Mouse (Mus musculus) MEL (cell line): ENCODE measurements around the gene Erbb2. TPM values are rescaled to one million over a fixed set of nuclear protein-coding genes. Genes with fewer than 3 reads are reported as not detected.

Experiments
- DNase-seq: peaks from one replicate; pipeline ENCODE4 v3.0.0; 2011; ENCODE audit warnings: low read depth, low spot score
- H3K27ac ChIP-seq: 2 replicates; pipeline ENCODE4 v1.5.1; 2012; ENCODE audit warnings: low read depth, mild to moderate bottlenecking, control low read depth, low read length, moderate library complexity; ENCODE audit not compliant: control insufficient read depth
- H3K27me3 ChIP-seq, 2 experiments: fragments of 150-350 bp in 1 of 2; sonication (generic) in 1 of 2; 2 replicates each; pipeline ENCODE4 v1.6.1; 2012; ENCODE audit warnings: low read length in 2 of 2, mild to moderate bottlenecking in 2 of 2, improper control_type of control experiment in 1 of 2, moderate library complexity in 1 of 2; ENCODE audit not compliant: insufficient read depth in 2 of 2, control insufficient read depth in 1 of 2
- H3K36me3 ChIP-seq, 2 experiments: 2 replicates each; pipeline ENCODE4 v1.6.1; 2012 to 2014; ENCODE audit warnings: low read length in 2 of 2, improper control_type of control experiment in 1 of 2, inconsistent platforms in 1 of 2, mild to moderate bottlenecking in 1 of 2; ENCODE audit not compliant: insufficient read depth in 2 of 2, control insufficient read depth in 1 of 2
- H3K4me1 ChIP-seq, 2 experiments: fragments of 150-350 bp in 1 of 2; sonication (generic) in 1 of 2; 2 replicates each; pipeline ENCODE4 v1.6.1; 2012; ENCODE audit warnings: low read length in 2 of 2, improper control_type of control experiment in 1 of 2, mild to moderate bottlenecking in 1 of 2; ENCODE audit not compliant: insufficient read depth in 2 of 2, control insufficient read depth in 1 of 2
- H3K4me3 ChIP-seq, 2 experiments: fragments of 150-350 bp in 1 of 2; sonication (generic) in 1 of 2; 2 replicates each; pipeline ENCODE4 v1.5.1; 2012; ENCODE audit warnings: low read depth in 2 of 2, low read length in 2 of 2, mild to moderate bottlenecking in 2 of 2, moderate library complexity in 2 of 2, control low read depth in 1 of 2, improper control_type of control experiment in 1 of 2; ENCODE audit not compliant: control insufficient read depth in 1 of 2, insufficient read depth in 1 of 2
- H3K79me2 ChIP-seq: 2 replicates; pipeline ENCODE4 v1.6.1; 2012; ENCODE audit warnings: mild to moderate bottlenecking, low read length, moderate library complexity; ENCODE audit not compliant: control insufficient read depth, poor library complexity, insufficient read depth
- H3K9ac ChIP-seq: 2 replicates; pipeline ENCODE4 v1.6.1; 2012; ENCODE audit warnings: low read depth, mild to moderate bottlenecking, control low read depth, low read length, moderate library complexity; ENCODE audit not compliant: control insufficient read depth, poor library complexity, severe bottlenecking
- H3K9me3 ChIP-seq: fragments of 150-350 bp; sonication (generic); replicated peaks from 2 replicates; pipeline ENCODE4 v1.6.1; 2012; ENCODE audit warnings: mild to moderate bottlenecking, low read length, improper control_type of control experiment, moderate library complexity; ENCODE audit not compliant: insufficient read depth
- CHD1 ChIP-seq: IDR thresholded peaks from 2 replicates; pipeline ENCODE4 v1.6.1; 2012; ENCODE audit warnings: low read depth, mild to moderate bottlenecking, inconsistent platforms, low read length, improper control_type of control experiment
- CHD2 ChIP-seq: IDR thresholded peaks from 2 replicates; pipeline ENCODE4 v1.6.1; 2011; ENCODE audit warnings: low read length, improper control_type of control experiment
- CTCF ChIP-seq, 3 experiments: IDR thresholded peaks in 2 of 3; conservative IDR thresholded peaks in 1 of 3; 2 replicates each; pipeline ENCODE4 v1.5.1; 2011 to 2012; ENCODE audit warnings: low read length in 3 of 3, low read depth in 2 of 3, mild to moderate bottlenecking in 2 of 3, improper control_type of control experiment in 1 of 3, inconsistent platforms in 1 of 3, mixed read lengths in 1 of 3, moderate library complexity in 1 of 3; ENCODE audit not compliant: control insufficient read depth in 1 of 3, insufficient read depth in 1 of 3, poor library complexity in 1 of 3, severe bottlenecking in 1 of 3
- GATA1 ChIP-seq: IDR thresholded peaks from 2 replicates; pipeline ENCODE4 v1.6.1; 2011; ENCODE audit warnings: low read depth, low read length, improper control_type of control experiment
- HCFC1 ChIP-seq: IDR thresholded peaks from 2 replicates; pipeline ENCODE4 v1.6.1; 2012; ENCODE audit warnings: low read depth, mild to moderate bottlenecking, inconsistent platforms, low read length, improper control_type of control experiment, moderate library complexity
- JUND ChIP-seq: IDR thresholded peaks from 2 replicates; pipeline ENCODE4 v1.6.1; 2011; ENCODE audit warnings: low read depth, mild to moderate bottlenecking, improper control_type of control experiment, low read length
- KAT2A ChIP-seq: conservative IDR thresholded peaks from 2 replicates; pipeline ENCODE4 v1.6.1; 2012; ENCODE audit warnings: low read depth, low read length, improper control_type of control experiment, inconsistent platforms
- MAFK ChIP-seq: IDR thresholded peaks from 2 replicates; pipeline ENCODE4 v1.6.1; 2011; ENCODE audit warnings: low read depth, mild to moderate bottlenecking, low read length, improper control_type of control experiment, borderline replicate concordance
- MAX ChIP-seq: IDR thresholded peaks from 2 replicates; pipeline ENCODE4 v1.6.1; 2011; ENCODE audit warnings: low read length, improper control_type of control experiment
- MAZ ChIP-seq: IDR thresholded peaks from 2 replicates; pipeline ENCODE4 v1.6.1; 2012; ENCODE audit warnings: low read depth, mild to moderate bottlenecking, inconsistent platforms, low read length, improper control_type of control experiment
- MXI1 ChIP-seq: IDR thresholded peaks from 2 replicates; pipeline ENCODE4 v1.6.1; 2011; ENCODE audit warnings: mild to moderate bottlenecking, low read depth, low read length, improper control_type of control experiment
- MYB ChIP-seq: IDR thresholded peaks from 2 replicates; pipeline ENCODE4 v1.6.1; 2011; ENCODE audit warnings: mild to moderate bottlenecking, low read depth, low read length, improper control_type of control experiment
- MYC ChIP-seq: IDR thresholded peaks from 2 replicates; pipeline ENCODE4 v1.6.1; 2011; ENCODE audit warnings: low read depth, mild to moderate bottlenecking, low read length, improper control_type of control experiment, moderate library complexity
- NELFE ChIP-seq: IDR thresholded peaks from 2 replicates; pipeline ENCODE4 v1.6.1; 2011; ENCODE audit warnings: low read depth, low read length, improper control_type of control experiment
- POLR2A ChIP-seq, 2 experiments: IDR thresholded peaks; 2 replicates each; pipeline ENCODE4 v1.6.1; 2011 to 2012; ENCODE audit warnings: low read length in 2 of 2, mild to moderate bottlenecking in 2 of 2, control low read depth in 1 of 2, improper control_type of control experiment in 1 of 2, low read depth in 1 of 2, moderate library complexity in 1 of 2; ENCODE audit not compliant: control insufficient read depth in 1 of 2, insufficient read depth in 1 of 2, poor library complexity in 1 of 2
- POLR2AphosphoS2 ChIP-seq: IDR thresholded peaks from 2 replicates; pipeline ENCODE4 v1.6.1; 2011; ENCODE audit warnings: low read length, improper control_type of control experiment
- POLR2AphosphoS5 ChIP-seq: IDR thresholded peaks from 2 replicates; pipeline ENCODE4 v1.6.1; 2012; ENCODE audit warnings: low read depth, borderline replicate concordance, mild to moderate bottlenecking, inconsistent platforms, low read length, moderate library complexity, mixed read lengths
- TBP ChIP-seq: IDR thresholded peaks from 2 replicates; pipeline ENCODE4 v1.8.0; 2011; ENCODE audit warnings: low read depth, low read length, improper control_type of control experiment
- TCF12 ChIP-seq: IDR thresholded peaks from 2 replicates; pipeline ENCODE4 v1.6.1; 2014; ENCODE audit warnings: low read depth, mild to moderate bottlenecking, inconsistent platforms, low read length, improper control_type of control experiment, moderate library complexity
- UBTF ChIP-seq: IDR thresholded peaks from 2 replicates; pipeline ENCODE4 v1.6.1; 2012; ENCODE audit warnings: low read depth, mild to moderate bottlenecking, inconsistent platforms, low read length, improper control_type of control experiment, moderate library complexity, borderline replicate concordance; ENCODE audit not compliant: insufficient read depth
- USF1 ChIP-seq: IDR thresholded peaks from 2 replicates; pipeline ENCODE4 v1.6.1; 2014; ENCODE audit warnings: low read depth, mild to moderate bottlenecking, inconsistent platforms, low read length, improper control_type of control experiment, moderate library complexity
- ZC3H11A ChIP-seq: IDR thresholded peaks from 2 replicates; pipeline ENCODE4 v1.6.1; 2012; ENCODE audit warnings: low read depth, mild to moderate bottlenecking, inconsistent platforms, low read length, improper control_type of control experiment
- ZKSCAN1 ChIP-seq: IDR thresholded peaks from 2 replicates; pipeline ENCODE4 v1.6.1; 2012; ENCODE audit warnings: low read depth, mild to moderate bottlenecking, inconsistent platforms, low read length, improper control_type of control experiment, moderate library complexity
- ZNF384 ChIP-seq: IDR thresholded peaks from 2 replicates; pipeline ENCODE4 v1.6.1; 2012; ENCODE audit warnings: low read depth, mild to moderate bottlenecking, inconsistent platforms, low read length, improper control_type of control experiment
- polyA plus RNA-seq, 2 experiments: library from polyadenylated mRNA; stranded (reverse) in 1 of 2; unstranded in 1 of 2; fragments of >175 nt in 1 of 2; fragments of >200 nt in 1 of 2; gene quantifications; 2 replicates each; pipeline versions ENCODE4 v1.2.1 to v1.2.4; 2012; ENCODE audit warnings: low replicate concordance in 2 of 2, low read depth in 1 of 2; ENCODE audit not compliant: insufficient read length in 2 of 2, insufficient read depth in 1 of 2, missing spikeins in 1 of 2
- total RNA-seq: library from RNA; depleted of rRNA; stranded (reverse); fragments of 300-350 nt; gene quantifications from 2 replicates; pipeline ENCODE4 v1.2.3, GENCODE M21; 2012

The Erbb2 gene
- total and polyA plus RNA-seq, 3 experiments, result not detected

DNA sequence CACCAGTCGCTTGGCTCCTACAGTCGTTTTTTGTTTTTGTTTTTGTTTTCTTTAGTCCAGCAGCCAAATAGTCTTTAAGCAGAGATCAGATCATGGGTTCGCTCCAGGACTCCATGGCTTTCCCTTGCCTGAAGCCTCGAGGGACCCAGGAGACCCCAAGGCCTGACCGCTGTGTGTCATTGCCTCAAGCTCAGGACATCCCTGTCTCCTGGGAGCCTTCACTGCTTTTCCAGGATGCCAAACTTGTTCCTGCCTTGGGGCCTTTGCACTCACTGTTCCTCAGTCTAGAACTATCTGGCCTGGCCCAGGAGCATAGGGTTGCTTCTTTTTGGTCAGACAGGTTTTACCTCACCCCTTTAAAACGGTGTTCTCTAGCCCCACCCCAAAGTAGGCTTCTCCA, 5.6 kb upstream of the Erbb2 start:
- TF ChIP-seq CHD1, result no peak
- TF ChIP-seq USF1, result no peak
- no peak for TF ChIP-seq TBP
- TF ChIP-seq TCF12, result no peak
- TF ChIP-seq KAT2A, result no peak
- no peak for TF ChIP-seq POLR2AphosphoS2
- no peak for TF ChIP-seq NELFE
- no peak for TF ChIP-seq ZKSCAN1
- TF ChIP-seq POLR2A (IDR thresholded peaks at IDR 0.05; ENCODE audit: control insufficient read depth in 1 of 2, insufficient read depth in 1 of 2, low read depth in 1 of 2, low read length in 2 of 2, poor library complexity in 1 of 2), result no peak
- TF ChIP-seq CTCF (IDR thresholded peaks at IDR 0.05 in 2 of 3, conservative IDR thresholded peaks at IDR 0.05 in 1 of 3; ENCODE audit: control insufficient read depth in 1 of 3, insufficient read depth in 1 of 3, low read depth in 2 of 3, low read length in 3 of 3, poor library complexity in 1 of 3, severe bottlenecking in 1 of 3), result no peak
- no peak for TF ChIP-seq MAX
- TF ChIP-seq GATA1, result no peak
- no peak for TF ChIP-seq MAFK
- no peak for TF ChIP-seq MYC
- TF ChIP-seq ZC3H11A, result no peak
- no peak for TF ChIP-seq UBTF
- TF ChIP-seq CHD2, result no peak
- TF ChIP-seq MAZ, result no peak
- TF ChIP-seq ZNF384, result no peak
- TF ChIP-seq, all 39 proteins: peak for 0
- Histone ChIP-seq H3K27ac (no peak overlapping the region), H3K9ac (no peak overlapping the region), H3K79me2 (no peaks in the 10 kb centered on the region), H3K36me3 (no peaks in the 10 kb centered on the region), H3K9me3 (no peaks in the 10 kb centered on the region), H3K4me1 (no peaks in the 10 kb centered on the region), H3K27me3 (peaks cover 8 to 13% of the 10 kb centered on the region in 2 experiments), H3K4me3 (no peak overlapping the region)
- no peak for DNase-seq

DNA sequence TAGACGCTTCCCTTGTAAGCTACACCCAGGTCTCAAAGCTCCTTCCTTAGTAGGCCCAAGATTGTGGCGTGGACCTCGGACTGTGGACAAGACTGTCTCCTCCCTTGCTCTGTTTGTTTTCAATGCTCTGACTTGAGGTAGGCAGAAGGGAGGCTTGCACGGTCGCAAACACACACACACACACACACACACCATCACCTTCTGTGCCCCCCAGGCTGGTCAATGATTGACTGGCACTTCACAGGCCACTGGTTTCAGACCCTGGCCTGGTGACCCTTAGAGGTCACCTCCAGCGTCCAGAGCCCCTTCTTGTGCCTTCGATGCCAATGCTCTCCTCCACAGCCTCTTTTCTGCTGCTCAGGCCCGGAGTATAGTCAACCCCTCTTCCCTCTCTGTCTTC, 3.4 kb upstream of the Erbb2 start:
- H3K9ac ChIP-seq, result no peak overlapping the region
- no peaks in the 10 kb centered on the region for H3K36me3 ChIP-seq
- no peaks in the 10 kb centered on the region for H3K79me2 ChIP-seq
- no peak overlapping the region for H3K4me3 ChIP-seq
- DNase-seq, result no peak
- H3K27me3 ChIP-seq, result peaks cover 10 to 13% of the 10 kb centered on the region in 2 experiments
- TF ChIP-seq POLR2AphosphoS2 (no peak), MXI1 (no peak), KAT2A (no peak), POLR2AphosphoS5 (no peak), MYB (no peak), ZKSCAN1 (no peak), POLR2A (IDR thresholded peaks at IDR 0.05; ENCODE audit: control insufficient read depth in 1 of 2, insufficient read depth in 1 of 2, low read depth in 1 of 2, low read length in 2 of 2, poor library complexity in 1 of 2) (no peak), HCFC1 (no peak), JUND (no peak)
- no peaks in the 10 kb centered on the region for H3K9me3 ChIP-seq
- no peaks in the 10 kb centered on the region for H3K4me1 ChIP-seq
- no peak overlapping the region for H3K27ac ChIP-seq
